Mouse (Mus musculus) brown adipose tissue, adult 24 weeks (tissue): Measurements from ENCODE around the gene Azin2. TPM values are rescaled to one million over a fixed set of nuclear protein-coding genes. Genes with fewer than 3 reads are reported as not detected.

Experiments used
- H3K27ac ChIP-seq: fragments of 200-500 bp; replicated peaks from 2 replicates; pipeline ENCODE4 v1.5.1; 2012; ENCODE audit warnings: low read depth, mild to moderate bottlenecking, low read length
- H3K4me1 ChIP-seq: fragments of 200-500 bp; 2 replicates; pipeline ENCODE4 v1.6.1; 2012; ENCODE audit warnings: low read length, mixed read lengths; ENCODE audit not compliant: control insufficient read depth, insufficient read depth, insufficient read length
- H3K4me3 ChIP-seq: fragments of 200-500 bp; 2 replicates; pipeline ENCODE4 v1.5.1; 2012; ENCODE audit warnings: low read depth, mild to moderate bottlenecking, low read length, moderate library complexity; ENCODE audit not compliant: insufficient read depth
- polyA plus RNA-seq: library from polyadenylated mRNA; stranded (reverse); fragments of >200 nt; gene quantifications from 2 replicates; pipeline ENCODE4 v1.2.4, GENCODE M21; 2012; ENCODE audit not compliant: missing spikeins, insufficient read depth, insufficient read length

The Azin2 gene
- polyA plus RNA-seq, 1 experiment, result 3.8 TPM

DNA sequence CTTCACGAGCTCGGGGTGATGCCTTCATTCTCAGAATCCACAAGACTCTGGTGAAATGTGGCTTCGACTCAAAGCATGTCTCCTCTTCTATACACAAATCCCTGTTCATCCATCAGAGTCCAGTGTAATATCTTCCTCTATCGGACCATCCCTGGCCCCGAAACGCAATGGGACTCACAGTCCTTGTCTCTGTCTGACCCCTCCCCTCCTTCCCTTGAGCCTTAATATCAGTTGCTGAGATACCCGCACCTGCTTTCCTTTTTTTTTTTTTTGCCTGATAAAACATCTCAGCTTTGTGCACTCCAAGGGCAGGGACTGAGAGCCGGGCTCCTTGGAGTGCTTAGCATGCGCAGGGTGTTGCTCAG, 666 bp upstream of the Azin2 start:
- peaks cover 2% of the 10 kb centered on the region; the same call in 1 of the 2 replicates for H3K4me1 ChIP-seq
- no peak overlapping the region for H3K27ac ChIP-seq
- H3K4me3 ChIP-seq, result peak overlapping the region; percentile 56; the same call in 1 of the 2 replicates

DNA sequence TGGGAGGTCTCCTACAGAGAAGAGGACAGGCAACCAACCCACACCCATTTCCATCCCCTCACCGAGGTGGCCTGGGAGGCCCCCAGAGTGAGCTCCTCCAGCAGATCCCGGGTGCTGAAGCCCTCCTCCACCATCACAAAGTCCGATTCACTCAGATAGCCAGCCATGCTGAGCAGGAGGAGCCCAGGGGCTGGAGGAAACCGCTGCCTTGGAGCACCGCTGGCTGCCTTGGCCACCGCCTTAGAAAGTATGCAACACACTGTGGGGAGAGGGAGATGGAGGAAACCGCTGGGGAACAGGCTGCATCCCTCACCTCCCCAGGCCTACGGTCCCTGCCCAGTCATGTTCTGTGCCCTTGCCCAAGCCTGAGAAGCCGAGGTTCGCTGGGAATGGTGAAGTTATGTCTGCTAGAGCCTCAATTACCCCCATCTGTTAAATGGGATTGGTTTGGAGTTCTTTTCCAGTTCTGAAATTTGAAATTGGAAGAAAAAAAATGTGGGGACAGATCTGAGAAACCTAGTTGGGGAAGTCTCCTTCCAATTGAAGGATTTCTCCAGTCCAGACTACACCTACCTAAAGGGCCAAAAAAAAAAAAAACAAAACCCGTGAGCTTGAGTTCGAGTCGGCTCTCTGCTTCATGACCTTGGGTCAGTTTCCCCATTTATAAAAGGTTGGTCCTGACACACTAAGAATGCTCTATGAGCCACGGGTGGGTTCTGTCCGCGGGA, 777 bp downstream of the Azin2 start:
- Histone ChIP-seq H3K27ac (no peak overlapping the region), H3K4me1 (peaks cover 2% of the 10 kb centered on the region; the same call in 1 of the 2 replicates), H3K4me3 (peak overlapping the region; percentile 72)

DNA sequence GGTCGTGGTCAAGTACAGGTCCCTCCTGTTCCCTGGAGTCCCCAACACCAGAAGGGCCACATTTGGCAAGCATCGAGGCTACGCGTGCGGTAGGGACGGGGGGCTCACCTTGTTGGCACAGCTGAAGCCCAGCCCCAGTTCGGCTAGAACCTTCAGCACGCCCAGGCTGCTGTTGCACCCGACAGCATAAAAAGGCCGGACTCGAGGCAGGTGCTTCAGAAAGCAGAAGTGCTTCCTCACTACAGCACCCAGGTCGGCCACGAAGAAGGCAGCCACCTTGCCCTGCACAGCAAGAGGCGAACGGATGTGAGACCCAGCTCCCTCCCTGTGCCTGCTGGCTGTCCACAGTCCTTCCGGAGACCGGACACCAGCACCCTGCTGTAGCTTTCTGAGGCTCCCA, 2.6 kb downstream of the Azin2 start:
- Histone ChIP-seq H3K4me3 (no peak overlapping the region), H3K27ac (no peak overlapping the region), H3K4me1 (peaks cover 2% of the 10 kb centered on the region; the same call in 1 of the 2 replicates)

DNA sequence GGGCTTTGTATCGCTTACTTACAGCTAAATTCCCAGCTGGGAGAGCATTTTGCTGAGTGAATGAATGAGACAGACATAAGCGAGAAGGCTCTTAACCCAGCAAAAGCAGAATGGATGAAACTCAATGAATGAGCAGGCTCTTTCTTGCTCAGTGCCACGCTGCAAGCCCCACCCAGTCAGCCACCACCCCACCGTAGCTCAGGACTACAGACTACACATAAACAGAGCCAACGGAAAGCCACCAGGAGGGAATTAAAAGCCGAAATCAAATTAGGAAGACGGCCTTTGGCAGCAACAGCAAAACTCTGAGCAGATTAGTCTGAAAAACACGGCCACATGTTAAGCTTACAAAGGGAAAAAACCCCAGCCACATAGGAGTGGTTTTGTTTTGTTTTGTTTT, 3.4 kb downstream of the Azin2 start:
- H3K27ac ChIP-seq, result no peak overlapping the region
- H3K4me1 ChIP-seq, result peaks cover 2% of the 10 kb centered on the region; the same call in 1 of the 2 replicates
- H3K4me3 ChIP-seq, result no peak overlapping the region

DNA sequence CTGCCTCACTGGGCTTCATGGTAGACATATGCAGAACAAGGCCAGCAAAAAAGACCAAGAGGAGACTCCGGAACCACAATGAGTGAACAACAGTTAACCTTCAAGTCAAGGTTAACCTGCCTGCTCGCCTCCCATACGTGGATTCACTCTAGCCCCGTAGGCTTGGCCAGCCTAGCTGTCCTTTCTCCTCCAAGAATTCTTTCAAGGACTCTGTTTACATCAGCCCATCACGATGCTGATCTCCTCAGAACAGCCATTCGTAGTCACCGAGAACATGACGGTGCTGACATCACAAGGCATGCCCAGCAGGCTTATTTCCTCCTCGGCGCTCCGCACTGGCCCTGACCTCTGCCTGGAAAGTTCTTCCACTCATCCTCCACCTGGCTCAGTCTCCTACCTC, 4.1 kb downstream of the Azin2 start:
- no peak overlapping the region for H3K4me3 ChIP-seq
- peaks cover 2% of the 10 kb centered on the region; the same call in 1 of the 2 replicates for H3K4me1 ChIP-seq
- H3K27ac ChIP-seq, result no peak overlapping the region

DNA sequence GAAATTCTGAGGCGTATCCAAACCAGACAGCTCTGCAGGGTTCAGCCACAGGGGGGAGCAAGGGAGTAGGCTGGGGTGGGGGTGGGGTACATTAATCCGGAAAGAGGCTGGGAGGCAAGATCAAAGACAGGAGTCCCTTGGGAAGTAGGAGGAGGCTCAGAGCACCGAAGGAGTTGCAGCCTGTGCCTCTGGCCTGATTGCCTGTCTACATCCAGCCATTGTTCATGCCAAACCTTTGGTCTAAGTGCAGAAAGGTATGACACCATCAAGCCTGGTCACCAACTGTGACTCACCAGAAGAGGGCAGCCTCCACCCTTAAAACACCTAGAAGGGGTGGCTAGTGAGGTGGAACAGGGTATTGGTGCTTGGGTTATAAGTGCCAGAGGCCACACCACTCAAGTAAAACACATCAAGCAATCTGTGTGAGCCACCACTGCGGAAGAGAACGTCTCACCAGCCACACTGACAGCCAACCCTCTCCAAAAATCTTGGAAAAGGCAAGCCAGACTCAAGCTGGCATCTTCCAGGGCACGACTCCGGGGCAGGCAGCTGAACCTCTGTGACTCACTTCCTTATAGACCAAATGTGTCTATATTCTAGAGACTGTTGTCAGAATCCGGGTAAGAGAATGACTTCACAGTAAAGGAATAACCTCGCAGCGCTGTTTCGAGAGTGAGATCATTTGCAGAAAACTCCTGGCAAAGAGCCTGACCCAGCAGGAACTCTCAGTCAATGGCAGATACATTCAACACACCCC, 4.9 kb downstream of the Azin2 start:
- Histone ChIP-seq H3K4me3 (no peak overlapping the region), H3K27ac (no peak overlapping the region), H3K4me1 (no peaks in the 10 kb centered on the region)

DNA sequence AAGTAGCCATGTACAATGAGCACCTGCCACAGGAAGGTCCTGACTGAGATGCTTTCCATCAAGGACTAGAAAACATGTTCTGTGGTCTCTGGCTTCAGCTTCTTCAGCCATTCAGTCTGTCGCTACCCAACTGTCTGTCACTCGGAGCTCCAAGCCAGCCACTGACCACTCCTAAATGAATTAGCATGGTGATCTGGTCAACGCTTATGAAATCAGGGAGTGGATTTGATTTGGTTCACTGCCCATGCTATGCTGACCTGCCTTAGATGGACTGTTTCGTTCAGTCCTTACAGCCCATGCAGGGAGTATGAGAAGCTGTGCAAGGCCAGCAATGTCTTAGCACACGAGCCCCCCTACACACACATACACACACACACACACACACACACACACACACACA, 8.4 kb downstream of the Azin2 start:
- Histone ChIP-seq H3K4me3 (no peak overlapping the region), H3K4me1 (no peaks in the 10 kb centered on the region), H3K27ac (no peak overlapping the region)

DNA sequence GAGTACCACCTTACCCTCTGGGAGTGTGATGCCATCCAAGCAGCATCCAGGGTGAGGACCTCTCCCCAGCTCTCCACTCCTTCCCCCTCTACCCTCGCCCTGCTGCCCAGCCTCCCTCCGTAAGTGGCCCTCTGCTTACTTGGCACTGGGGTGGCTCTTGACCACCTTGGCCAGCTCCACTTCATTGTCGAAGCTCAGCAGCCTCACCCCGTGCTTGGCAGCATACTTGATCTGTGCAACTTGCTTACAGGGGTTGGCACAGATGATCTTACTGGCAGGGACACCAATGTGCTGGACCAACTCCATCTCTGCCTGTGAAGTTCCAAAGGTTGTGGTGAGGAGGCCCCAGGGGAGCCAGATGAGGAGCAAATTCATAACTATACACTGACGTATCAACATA, 11.8 kb downstream of the Azin2 start:
- no peak overlapping the region for H3K27ac ChIP-seq
- no peak overlapping the region for H3K4me3 ChIP-seq
- no peaks in the 10 kb centered on the region for H3K4me1 ChIP-seq

DNA sequence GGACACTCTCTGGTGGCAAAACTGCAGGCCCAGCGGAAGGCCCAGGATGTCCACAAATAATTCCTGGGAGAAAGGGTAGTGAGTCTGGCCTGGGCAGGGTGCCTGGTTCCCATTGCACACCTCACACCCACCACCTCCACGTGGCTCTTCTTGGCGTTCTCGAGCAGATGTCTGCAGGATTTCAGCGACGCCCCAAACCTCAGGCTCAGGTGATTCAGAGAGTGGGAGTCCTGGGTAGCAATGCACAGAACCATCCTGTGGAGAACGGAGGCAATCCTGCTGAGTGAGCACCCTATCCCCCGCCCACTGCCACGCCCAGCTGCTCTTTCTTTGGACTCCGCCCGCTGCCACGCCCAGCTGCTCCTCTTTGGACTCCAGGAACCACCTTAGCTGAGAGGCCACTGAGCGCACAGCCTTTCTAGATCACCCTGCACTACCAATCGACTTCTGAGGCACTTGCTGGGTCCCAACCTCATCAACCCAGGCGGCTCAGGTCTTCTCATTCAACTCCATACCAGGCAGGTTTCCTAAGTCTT, 12.7 kb downstream of the Azin2 start:
- no peak overlapping the region for H3K4me3 ChIP-seq
- H3K27ac ChIP-seq, result no peak overlapping the region
- no peaks in the 10 kb centered on the region for H3K4me1 ChIP-seq

DNA sequence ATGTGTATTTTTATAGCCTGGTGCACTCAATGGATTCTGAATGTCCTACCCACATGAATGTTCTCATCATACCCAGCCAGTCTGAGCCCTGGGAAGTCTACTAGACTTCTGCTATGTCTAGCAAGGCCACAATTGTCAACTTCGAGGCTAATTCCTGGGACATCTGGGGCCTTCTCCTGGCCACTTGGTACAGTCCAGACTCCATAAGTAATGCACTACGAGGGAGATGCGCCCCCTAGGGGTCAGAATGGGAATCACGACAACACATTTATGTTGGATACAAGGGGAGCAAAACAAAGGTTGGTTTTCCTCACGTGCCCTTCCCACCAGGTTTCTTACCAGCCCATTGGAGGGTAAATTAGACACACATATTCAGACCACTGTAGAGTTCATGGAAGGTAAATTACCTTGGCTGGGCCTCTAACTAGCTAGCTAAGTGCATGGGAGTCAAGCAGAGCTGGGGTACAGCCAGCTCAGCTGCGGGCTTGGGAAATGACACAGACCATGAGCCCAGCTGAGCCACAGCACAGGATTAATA, 14.0 kb downstream of the Azin2 start:
- H3K4me3 ChIP-seq, result no peak overlapping the region
- no peak overlapping the region for H3K27ac ChIP-seq
- H3K4me1 ChIP-seq, result no peaks in the 10 kb centered on the region

DNA sequence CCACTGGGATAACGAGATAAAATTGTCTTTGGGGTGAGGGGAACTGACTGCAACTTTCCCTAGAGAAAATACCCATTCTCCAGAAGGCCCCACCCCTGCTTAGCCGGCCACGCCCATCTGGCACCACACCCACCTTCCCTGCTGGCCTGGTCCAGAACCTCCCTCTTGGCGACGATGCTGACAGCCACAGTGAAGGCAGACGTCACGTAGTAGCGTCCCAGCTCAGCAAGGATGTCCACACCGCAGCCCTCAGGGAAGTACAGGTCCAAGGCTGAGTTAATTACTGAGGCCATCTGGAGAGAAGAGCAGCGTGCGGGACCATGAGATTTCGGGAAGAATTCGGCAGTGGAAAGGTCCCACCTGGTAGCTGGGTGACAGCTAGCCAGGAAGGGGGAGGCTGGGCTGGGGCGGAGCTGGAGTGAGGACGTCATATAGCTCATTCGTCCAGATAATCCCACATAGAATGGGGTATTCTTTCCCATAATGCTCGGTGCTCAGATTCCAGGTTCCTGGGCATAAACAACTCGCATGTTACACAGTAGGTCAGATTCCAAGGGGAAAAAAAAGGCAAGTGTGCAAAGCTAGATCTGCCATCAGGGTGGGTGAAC, 14.8 kb downstream of the Azin2 start:
- no peak overlapping the region for H3K4me3 ChIP-seq

DNA sequence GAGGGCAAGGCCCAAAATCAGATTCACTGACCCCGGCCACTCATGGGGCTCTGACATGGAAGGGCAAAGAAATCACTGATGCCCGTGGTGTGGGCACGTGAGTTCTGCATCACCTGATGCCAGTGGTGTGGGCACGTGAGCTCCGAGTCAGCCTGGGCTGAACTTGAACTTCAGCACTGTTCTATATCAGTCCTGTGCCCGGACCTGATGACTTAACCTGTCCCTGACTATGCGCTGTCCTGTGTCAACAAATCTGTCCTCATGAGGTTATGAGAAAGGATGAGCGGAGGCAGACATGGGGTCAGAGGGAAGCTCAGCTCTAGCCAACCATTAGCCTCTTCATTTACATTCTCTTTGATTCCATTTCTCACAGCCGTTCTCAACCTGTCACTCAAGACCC, 15.5 kb downstream of the Azin2 start:
- Histone ChIP-seq H3K4me3 (no peak overlapping the region), H3K27ac (no peak overlapping the region), H3K4me1 (no peaks in the 10 kb centered on the region)

More for the DNA sequence above, 14.8 kb downstream of the Azin2 start:
- Histone ChIP-seq H3K27ac (no peak overlapping the region), H3K4me1 (no peaks in the 10 kb centered on the region)

DNA sequence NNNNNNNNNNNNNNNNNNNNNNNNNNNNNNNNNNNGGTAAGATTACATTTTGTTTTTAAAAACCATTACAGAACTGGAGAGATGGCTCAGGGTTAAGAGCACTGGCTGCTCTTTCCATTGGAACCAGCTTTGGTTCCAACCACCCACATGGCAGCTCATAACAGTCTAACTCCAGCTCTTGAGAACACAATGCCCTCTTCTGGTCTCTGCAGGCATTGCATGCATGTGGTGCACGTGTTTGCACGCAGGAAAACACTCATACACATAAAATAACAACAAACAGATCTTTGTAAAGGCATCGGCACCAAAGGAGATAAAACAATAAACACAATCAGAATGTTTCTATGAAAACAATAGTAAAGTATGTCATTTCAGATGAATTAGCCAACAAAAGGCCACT, 19.9 kb downstream of the Azin2 start:
- H3K27ac ChIP-seq, result no peak overlapping the region
- no peak overlapping the region for H3K4me3 ChIP-seq
- no peaks in the 10 kb centered on the region for H3K4me1 ChIP-seq

DNA sequence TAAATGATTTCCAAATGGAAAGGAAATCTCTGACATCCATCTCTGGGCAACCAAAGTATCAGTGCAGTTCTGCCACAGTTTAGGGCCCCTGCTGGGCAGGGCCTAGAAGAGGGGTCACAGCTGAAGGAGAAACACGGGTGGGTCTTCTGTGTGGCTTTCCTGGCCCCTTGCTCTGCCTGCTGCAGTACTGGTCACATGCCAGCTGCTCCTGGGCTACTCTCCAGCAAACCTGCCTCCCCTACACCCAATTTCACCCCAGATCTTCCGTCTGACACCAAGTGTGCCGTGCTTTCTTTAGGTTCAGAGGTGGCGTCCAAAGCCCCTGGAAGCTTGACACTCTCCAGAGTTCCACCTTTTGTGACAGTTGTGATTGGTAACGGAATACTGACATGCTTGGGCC, 26.6 kb downstream of the Azin2 start:
- Histone ChIP-seq H3K27ac (no peak overlapping the region), H3K4me3 (no peak overlapping the region), H3K4me1 (no peaks in the 10 kb centered on the region)

DNA sequence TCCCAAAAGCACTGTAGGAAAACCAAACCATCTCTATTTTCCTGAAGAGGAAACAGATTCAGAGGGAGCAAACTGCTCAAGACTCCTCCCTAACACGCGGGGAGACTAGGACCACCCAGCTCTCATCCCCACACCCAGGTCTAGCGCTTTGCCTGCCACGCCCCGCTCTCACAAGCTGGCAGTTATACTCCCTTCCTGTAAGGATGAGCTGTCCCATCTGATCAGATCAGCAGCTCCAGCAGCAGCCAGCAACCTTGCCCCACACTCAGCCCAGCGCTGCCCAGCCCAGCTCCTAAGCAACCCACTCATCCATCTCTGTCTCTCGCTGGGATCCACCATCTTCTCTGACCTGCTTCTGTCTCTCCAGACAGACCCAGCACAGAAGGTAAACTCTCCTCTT, 29.5 kb downstream of the Azin2 start:
- Histone ChIP-seq H3K4me3 (no peak overlapping the region), H3K4me1 (no peaks in the 10 kb centered on the region), H3K27ac (no peak overlapping the region)
